Mouse (Mus musculus): Measurements from ENCODE around the gene Myo3b. TPM values are rescaled to one million over a fixed set of nuclear protein-coding genes. Genes with fewer than 3 reads are reported as not detected.

Gene Myo3b
- polyA plus RNA-seq, 1 experiment from 2014 or later: not detected

- Histone ChIP-seq H3K27ac (no peak overlapping the region), H3K36me3 (no peaks in the 10 kb centered on the region), H3K27me3 (ENCODE audit: low read depth, poor library complexity, severe bottlenecking) (no peaks in the 10 kb centered on the region), H3K4me3 (no peak overlapping the region), H3K9me3 (replicated peaks) (no peaks in the 10 kb centered on the region), H3K4me1 (peaks cover 28% of the 10 kb centered on the region)
- WGBS: 53% methylated on average over 9 of the region's 9 CpGs
- DNase-seq (ENCODE audit: low spot score): no peak
Measured at GRCm38 (mm10) chr2:70397734-70398276, 358.9 kb downstream of the Myo3b start.

GRCm38 (mm10) chr2:70399441-70400115 lies 360.7 kb downstream of the Myo3b start:
- H3K4me3 ChIP-seq: no peak overlapping the region
- H3K9me3 ChIP-seq (replicated peaks): no peaks in the 10 kb centered on the region
- 68% methylated on average over 15 of the region's 15 CpGs for WGBS
- H3K36me3 ChIP-seq: no peaks in the 10 kb centered on the region
- H3K27ac ChIP-seq: no peak overlapping the region
- H3K4me1 ChIP-seq: peaks cover 28% of the 10 kb centered on the region
- H3K27me3 ChIP-seq (ENCODE audit: low read depth, poor library complexity, severe bottlenecking): no peaks in the 10 kb centered on the region
- no peak for DNase-seq (ENCODE audit: low spot score)

DNA sequence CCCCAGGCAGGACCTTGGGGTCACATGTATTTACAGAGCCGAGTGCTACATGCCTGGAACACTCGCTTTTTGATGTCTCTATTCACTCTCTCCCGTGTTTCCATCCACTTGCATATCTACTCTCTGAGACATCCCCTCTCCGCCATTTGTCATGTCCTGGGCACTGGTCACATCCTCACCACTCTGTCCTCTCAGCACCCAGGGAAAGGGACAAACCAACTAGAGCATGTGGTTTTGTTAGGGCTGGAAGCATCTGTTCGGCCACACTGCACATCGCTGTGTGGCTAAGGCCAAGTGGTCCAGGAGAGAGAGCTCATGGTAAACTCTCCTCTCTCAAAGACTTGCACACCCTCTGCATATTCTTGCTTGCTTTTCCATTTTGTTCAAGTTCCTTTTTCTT lies 361.4 kb downstream of the Myo3b start:
- no peak overlapping the region for H3K4me3 ChIP-seq
- no peaks in the 10 kb centered on the region for H3K9me3 ChIP-seq (replicated peaks)
- no peaks in the 10 kb centered on the region for H3K36me3 ChIP-seq
- WGBS: 82% methylated on average over 6 of the region's 6 CpGs
- H3K4me1 ChIP-seq: peaks cover 28% of the 10 kb centered on the region
- no peaks in the 10 kb centered on the region for H3K27me3 ChIP-seq (ENCODE audit: low read depth, poor library complexity, severe bottlenecking)
- H3K27ac ChIP-seq: no peak overlapping the region
- no peak for DNase-seq (ENCODE audit: low spot score)

DNA sequence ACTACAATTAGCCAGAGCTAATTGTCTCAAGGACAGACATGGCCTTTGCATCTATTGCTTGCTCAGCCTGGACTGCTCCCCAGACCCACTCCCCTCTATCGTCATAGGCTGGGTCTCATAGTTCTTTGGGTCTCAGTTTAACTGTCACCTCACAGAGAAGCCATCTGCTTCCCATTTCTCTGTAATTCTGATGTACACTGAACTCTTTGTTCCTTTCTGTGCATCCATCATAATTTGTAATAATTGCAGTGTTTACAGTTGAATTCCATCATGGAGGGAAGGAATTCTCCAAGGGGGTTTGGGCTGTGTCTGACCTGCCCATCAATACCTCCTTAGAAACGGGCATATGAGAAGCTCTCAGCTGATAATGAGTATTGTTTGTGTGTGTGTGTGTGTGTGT lies 365.4 kb downstream of the Myo3b start:
- no peak overlapping the region for H3K27ac ChIP-seq
- no peaks in the 10 kb centered on the region for H3K36me3 ChIP-seq
- H3K27me3 ChIP-seq (ENCODE audit: low read depth, poor library complexity, severe bottlenecking): no peaks in the 10 kb centered on the region
- H3K4me3 ChIP-seq: no peak overlapping the region
- no peak for DNase-seq (ENCODE audit: low spot score)
- 68% methylated on average over 2 of the region's 2 CpGs for WGBS
- no peaks in the 10 kb centered on the region for H3K9me3 ChIP-seq (replicated peaks)
- H3K4me1 ChIP-seq: peaks cover 16% of the 10 kb centered on the region

DNA sequence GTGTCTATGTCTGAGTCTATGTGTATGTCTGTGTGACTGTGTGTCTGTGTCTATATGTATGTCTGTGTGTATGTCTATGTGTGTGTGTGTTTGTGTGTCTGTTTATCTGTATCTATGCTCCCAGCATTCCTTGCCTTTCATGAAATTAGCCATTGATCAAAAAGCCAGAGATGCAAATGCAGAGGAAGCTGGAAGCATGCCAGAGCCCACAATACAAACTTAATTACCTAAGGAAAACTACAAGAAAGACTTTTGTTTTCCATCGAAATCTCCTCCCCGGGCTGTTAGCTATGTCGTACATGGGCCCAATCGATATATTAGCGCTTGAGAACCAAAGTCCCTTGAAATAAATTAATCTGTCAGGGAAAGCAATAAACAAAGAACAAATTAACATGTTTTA lies 367.9 kb downstream of the Myo3b start:
- Histone ChIP-seq H3K27me3 (ENCODE audit: low read depth, poor library complexity, severe bottlenecking) (no peaks in the 10 kb centered on the region), H3K36me3 (no peaks in the 10 kb centered on the region), H3K4me3 (no peak overlapping the region), H3K27ac (no peak overlapping the region), H3K9me3 (replicated peaks) (no peaks in the 10 kb centered on the region), H3K4me1 (peaks cover 6% of the 10 kb centered on the region; the same call in 1 of the 2 replicates)
- 85% methylated on average over 5 of the region's 5 CpGs for WGBS
- no peak for DNase-seq (ENCODE audit: low spot score)

DNA sequence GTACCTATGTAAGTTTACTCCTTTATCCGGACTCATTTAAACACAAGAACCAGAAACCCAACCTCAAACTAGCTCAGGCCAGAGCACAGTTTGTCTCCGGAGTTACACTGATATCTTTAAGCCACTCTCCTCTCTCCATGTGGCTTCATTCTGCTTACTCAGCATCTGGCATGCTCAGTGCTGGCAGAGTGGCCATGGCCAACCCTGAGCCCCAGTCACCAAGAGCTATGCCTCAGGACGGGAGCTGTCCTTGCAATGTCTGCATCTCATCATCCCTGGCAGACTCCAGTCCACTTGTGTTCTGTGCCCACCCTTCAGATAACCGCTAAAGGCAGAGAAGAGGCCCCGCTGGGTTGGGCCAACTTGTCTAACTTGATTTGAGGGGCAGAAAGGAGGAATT lies 368.8 kb downstream of the Myo3b start:
- Histone ChIP-seq H3K27ac (no peak overlapping the region), H3K36me3 (no peaks in the 10 kb centered on the region), H3K4me3 (no peak overlapping the region), H3K4me1 (peaks cover 6% of the 10 kb centered on the region; the same call in 1 of the 2 replicates), H3K27me3 (ENCODE audit: low read depth, poor library complexity, severe bottlenecking) (no peaks in the 10 kb centered on the region), H3K9me3 (replicated peaks) (no peaks in the 10 kb centered on the region)
- 76% methylated on average over 5 of the region's 5 CpGs for WGBS
- no peak for DNase-seq (ENCODE audit: low spot score)

DNA sequence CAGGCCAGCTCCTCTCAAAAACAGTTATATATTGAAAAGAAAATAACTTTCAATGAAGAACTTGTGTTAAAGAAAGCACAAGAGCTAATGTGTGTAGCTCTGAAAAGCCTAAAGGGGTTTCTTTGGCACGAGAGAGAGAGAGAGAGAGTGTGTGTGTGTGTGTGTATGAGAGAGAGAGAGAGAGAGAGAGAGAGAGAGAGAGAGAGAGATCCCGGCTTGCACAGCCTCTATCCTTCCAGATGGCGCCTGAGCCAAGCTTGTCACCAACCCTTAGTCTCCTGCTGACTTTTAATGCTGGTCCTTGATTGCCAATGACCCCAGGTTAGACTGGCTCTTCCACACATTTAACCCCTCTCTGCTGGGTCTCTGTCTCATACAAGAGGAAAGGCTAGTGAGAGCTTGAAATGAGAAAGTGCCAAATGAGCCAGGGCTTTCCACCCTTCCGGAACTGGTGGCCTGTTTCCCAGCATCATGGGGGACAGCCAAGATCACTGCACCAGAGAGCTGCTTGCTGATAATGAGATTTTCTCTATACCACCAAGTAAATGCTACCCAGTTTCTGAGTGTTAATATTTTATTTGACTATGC lies 371.5 kb downstream of the Myo3b start:
- H3K27ac ChIP-seq: no peak overlapping the region
- H3K9me3 ChIP-seq (replicated peaks): no peaks in the 10 kb centered on the region
- no peak for DNase-seq (ENCODE audit: low spot score)
- H3K27me3 ChIP-seq (ENCODE audit: low read depth, poor library complexity, severe bottlenecking): no peaks in the 10 kb centered on the region
- 64% methylated on average over 4 of the region's 4 CpGs for WGBS
- H3K4me3 ChIP-seq: no peak overlapping the region
- H3K4me1 ChIP-seq: peaks cover 6% of the 10 kb centered on the region; the same call in 1 of the 2 replicates
- no peaks in the 10 kb centered on the region for H3K36me3 ChIP-seq

GRCm38 (mm10) chr2:70412315-70412714 lies 373.4 kb downstream of the Myo3b start:
- Histone ChIP-seq H3K27me3 (ENCODE audit: low read depth, poor library complexity, severe bottlenecking) (no peaks in the 10 kb centered on the region), H3K36me3 (no peaks in the 10 kb centered on the region), H3K27ac (no peak overlapping the region), H3K4me3 (no peak overlapping the region), H3K9me3 (replicated peaks) (no peaks in the 10 kb centered on the region), H3K4me1 (peaks cover 5% of the 10 kb centered on the region; the same call in 1 of the 2 replicates)
- 82% methylated on average over 13 of the region's 13 CpGs for WGBS
- no peak for DNase-seq (ENCODE audit: low spot score)

DNA sequence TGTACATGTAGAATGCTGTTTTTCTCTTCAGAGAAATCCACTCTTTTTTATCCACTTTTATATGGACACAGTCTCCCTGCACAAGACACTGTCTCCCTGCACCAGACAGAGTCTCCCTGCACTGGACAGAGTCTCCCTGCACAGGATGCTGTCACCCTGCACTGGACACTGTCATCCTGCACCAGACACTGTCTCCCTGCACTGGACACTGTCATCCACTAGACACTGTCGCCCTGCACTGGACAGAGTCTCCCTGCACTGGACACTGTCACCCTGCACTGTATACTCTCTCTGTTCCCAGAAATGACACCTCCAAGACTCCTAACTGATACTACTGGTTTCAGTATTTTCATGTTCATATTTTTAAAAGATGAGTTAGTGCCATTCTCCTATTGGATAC lies 375.5 kb downstream of the Myo3b start:
- no peaks in the 10 kb centered on the region; the same call in 1 of the 2 replicates for H3K4me1 ChIP-seq
- no peaks in the 10 kb centered on the region for H3K36me3 ChIP-seq
- no peaks in the 10 kb centered on the region for H3K9me3 ChIP-seq (replicated peaks)
- no peaks in the 10 kb centered on the region for H3K27me3 ChIP-seq (ENCODE audit: low read depth, poor library complexity, severe bottlenecking)
- no peak for DNase-seq (ENCODE audit: low spot score)
- 77% methylated on average over 1 of the region's 1 CpGs for WGBS
- H3K27ac ChIP-seq: no peak overlapping the region
- H3K4me3 ChIP-seq: no peak overlapping the region

DNA sequence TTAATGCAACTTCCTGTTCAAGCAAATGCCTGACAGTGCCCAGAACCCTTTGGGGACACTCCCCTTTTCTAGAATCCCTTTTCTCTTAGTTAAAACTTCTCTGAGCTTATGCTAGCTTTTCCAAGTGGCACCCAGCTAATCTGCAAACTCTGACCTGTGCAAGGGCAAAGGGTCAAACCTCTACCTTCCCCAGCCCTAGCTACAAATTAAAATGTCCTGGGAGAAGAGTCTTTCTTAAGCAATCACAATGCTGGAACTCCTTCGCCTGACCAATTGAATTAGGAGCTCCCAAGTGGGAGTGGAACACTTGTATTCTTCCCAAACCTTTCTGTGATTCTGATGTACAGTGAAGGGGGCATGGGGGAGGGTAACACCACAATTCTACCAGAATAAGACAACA lies 376.6 kb downstream of the Myo3b start:
- H3K27me3 ChIP-seq (ENCODE audit: low read depth, poor library complexity, severe bottlenecking): no peaks in the 10 kb centered on the region
- no peaks in the 10 kb centered on the region for H3K9me3 ChIP-seq (replicated peaks)
- H3K4me3 ChIP-seq: no peak overlapping the region
- no peak for DNase-seq (ENCODE audit: low spot score)
- no peaks in the 10 kb centered on the region; the same call in 1 of the 2 replicates for H3K4me1 ChIP-seq
- 80% methylated on average over 1 of the region's 1 CpGs for WGBS
- H3K27ac ChIP-seq: no peak overlapping the region
- H3K36me3 ChIP-seq: no peaks in the 10 kb centered on the region

DNA sequence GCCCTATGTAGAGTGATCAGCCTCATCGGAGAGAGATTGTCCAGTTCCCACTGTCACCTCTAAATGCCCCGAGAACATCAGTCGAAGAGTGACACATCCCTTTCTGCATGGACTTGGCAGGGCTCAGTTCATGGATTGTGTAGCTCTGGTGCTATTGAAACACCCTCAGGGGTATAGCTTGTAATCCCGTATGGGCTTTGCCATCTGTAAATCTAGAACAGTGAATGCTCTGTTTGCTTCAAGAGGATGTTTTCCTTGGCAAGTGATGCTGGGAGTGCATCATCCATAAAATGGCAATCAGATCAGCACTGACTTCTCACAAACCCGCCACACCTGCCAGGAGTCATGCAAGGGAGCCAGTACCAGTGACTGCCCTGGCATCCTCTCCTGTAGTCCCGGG lies 380.4 kb downstream of the Myo3b start:
- Histone ChIP-seq H3K4me3 (no peak overlapping the region), H3K27me3 (ENCODE audit: low read depth, poor library complexity, severe bottlenecking) (no peaks in the 10 kb centered on the region), H3K27ac (no peak overlapping the region), H3K4me1 (no peaks in the 10 kb centered on the region), H3K9me3 (replicated peaks) (no peaks in the 10 kb centered on the region), H3K36me3 (no peaks in the 10 kb centered on the region)
- WGBS: 86% methylated on average over 6 of the region's 6 CpGs
- no peak for DNase-seq (ENCODE audit: low spot score)

DNA sequence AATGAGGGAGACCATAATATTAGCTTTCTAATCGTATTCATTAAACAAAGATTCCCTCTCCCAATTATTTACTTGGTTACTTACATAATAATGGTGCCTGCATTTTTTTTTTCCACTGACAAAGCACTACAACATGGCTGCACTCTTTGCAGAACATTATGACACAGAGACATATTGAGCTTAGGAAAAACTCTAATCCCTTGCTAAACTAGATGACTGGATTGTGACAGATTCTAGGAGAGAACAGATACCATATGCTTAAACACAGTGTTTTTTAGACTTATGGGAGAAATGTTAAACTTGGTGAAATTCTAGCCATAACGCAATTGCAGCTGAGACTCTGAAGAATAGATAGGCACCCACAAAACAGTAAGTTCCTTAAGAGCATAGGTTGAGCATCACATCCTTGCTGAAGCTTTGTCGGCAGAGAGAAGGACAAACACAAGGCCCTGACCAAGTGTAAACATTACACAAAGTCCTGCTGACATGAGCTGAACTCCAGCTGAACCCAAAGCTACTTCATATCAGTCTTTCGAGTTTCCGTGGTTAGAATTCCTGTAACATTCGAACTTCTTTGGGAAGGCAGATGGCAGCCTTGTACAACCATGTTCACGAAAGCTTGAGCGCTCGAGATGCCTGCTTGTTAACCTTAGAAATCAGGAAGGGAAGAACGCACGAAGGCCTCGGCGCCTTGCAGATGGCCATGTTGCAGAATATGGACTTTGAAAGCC lies 382.4 kb downstream of the Myo3b start:
- Histone ChIP-seq H3K9me3 (replicated peaks) (no peaks in the 10 kb centered on the region), H3K36me3 (no peaks in the 10 kb centered on the region)
- DNase-seq (ENCODE audit: low spot score): peak; percentile 12

GRCm38 (mm10) chr2:70425611-70426010 lies 386.7 kb downstream of the Myo3b start:
- H3K27ac ChIP-seq: no peak overlapping the region
- H3K36me3 ChIP-seq: no peaks in the 10 kb centered on the region
- H3K27me3 ChIP-seq (ENCODE audit: low read depth, poor library complexity, severe bottlenecking): no peaks in the 10 kb centered on the region
- H3K4me1 ChIP-seq: 0 out of 2 replicates have a peak, but pooled peaks cover 4% of the 10 kb centered on the region
- H3K4me3 ChIP-seq: no peak overlapping the region
- H3K9me3 ChIP-seq (replicated peaks): no peaks in the 10 kb centered on the region
- peak; percentile 27 for DNase-seq (ENCODE audit: low spot score)
- WGBS: 64% methylated on average over 11 of the region's 11 CpGs

More for the DNA sequence above, 382.4 kb downstream of the Myo3b start:
- Histone ChIP-seq H3K4me1 (0 out of 2 replicates have a peak, but pooled peaks cover 4% of the 10 kb centered on the region), H3K27ac (no peak overlapping the region), H3K27me3 (ENCODE audit: low read depth, poor library complexity, severe bottlenecking) (no peaks in the 10 kb centered on the region), H3K4me3 (no peak overlapping the region)
- WGBS: 86% methylated on average over 13 of the region's 13 CpGs

Data from limb, embryonic 10.5 days (tissue).